Comparison of ENCODE assay signal across 12 mouse cellular contexts in the genomic region with DNA sequence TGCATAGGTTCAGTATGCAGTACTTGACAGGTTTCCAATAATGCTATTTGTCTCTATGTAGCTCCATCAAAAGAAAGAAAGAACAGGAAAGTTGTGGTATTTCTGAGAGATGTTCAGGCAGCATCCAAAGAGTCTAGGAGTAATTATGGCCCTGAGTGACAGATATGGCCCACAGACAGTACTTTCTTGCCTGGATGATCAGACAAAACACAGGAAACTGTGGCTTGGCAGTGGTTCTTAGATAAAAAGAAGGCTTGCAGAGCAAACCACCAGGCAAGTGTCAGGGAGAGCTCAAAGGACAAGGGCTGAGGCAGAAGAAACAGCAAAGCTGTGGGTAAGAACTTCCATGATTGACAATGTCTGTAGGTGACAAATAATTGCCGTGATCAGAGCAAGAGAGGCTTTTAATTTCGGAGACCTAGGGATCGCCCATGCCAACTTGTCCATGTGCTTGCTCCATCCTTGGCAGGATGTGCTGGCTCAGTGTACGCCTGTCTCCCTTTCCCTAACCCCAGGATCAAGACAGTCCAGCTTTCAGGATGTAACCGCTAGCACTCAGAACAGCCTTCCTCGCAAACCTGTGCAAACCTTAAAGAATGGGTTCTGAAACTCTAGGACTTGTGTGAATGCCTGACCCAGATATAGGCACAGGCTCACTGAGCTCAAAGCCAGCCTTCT. TPM values are rescaled to one million over a fixed set of nuclear protein-coding genes. Genes with fewer than 3 reads are reported as not detected.
DNase-seq lines count a peak whose midpoint lies in the region; ATAC-seq lines count a peak whose summit lies in the region.
"Had no signal": no experiment of that assay in that cellular context is flagged by ENCODE, and none has a peak within 500 bp of the region (broad histone marks: within the 10 kb centered on the region; RNA-seq: fewer than 3 reads in every experiment).

No protein-coding gene starts in this region.

- DNase-seq in heart, adult 11 months: peak; percentile 93
- no peak for DNase-seq in heart, postnatal 4 days
- peak; percentile 5 for DNase-seq in thymus, postnatal 0 days (ENCODE audit: low spot score)
- no peak for DNase-seq in thymus, adult 18-20 months
- peak; percentile 39 for DNase-seq in cerebellum, adult 9-10 months
- no peak for DNase-seq in B cell, adult 2 months
- DNase-seq: kidney, adult 8-10 months; right cerebral cortex, postnatal 4 days; thymus, postnatal 36 days had no signal

- no peak for ATAC-seq in monocyte, adult 5-6 weeks (replicated peaks; ENCODE audit: insufficient number of reproducible peaks, low FRiP score, low TSS enrichment, poor library complexity, severe bottlenecking)
- no peak for ATAC-seq in frontal cortex, adult (ENCODE audit: low TSS enrichment)
- ATAC-seq: liver, embryonic 12.5 days had no signal

RNA-seq across cellular contexts. Expression of a gene that starts 35.1 kb away (rescaled TPM):
- 100 to 1,000 TPM; 180 to 186 TPM for total RNA-seq in heart, postnatal 4 days (2021)
- polyA plus RNA-seq in thymus, postnatal 0 days (2015; fragmentation: Nextera tagmentation; extraction: Ambion mirVana): 1.2 and 3.2 TPM in 2 replicates
- total RNA-seq in monocyte, adult 5-6 weeks (2017): not detected in 3 replicates

Comparison
In these comparisons a context has a peak if more than half of its experiments do, and no peak if none do; other contexts are left out.
1. DNase-seq: peak in heart, adult 11 months (single experiment), thymus, postnatal 0 days (single experiment) and cerebellum, adult 9-10 months (single experiment); none in heart, postnatal 4 days (single experiment), thymus, adult 18-20 months (0 of 2) and B cell, adult 2 months (0 of 2).
2. RNA of a gene that starts 35.1 kb away (total RNA-seq): 180 to 186 TPM in heart, postnatal 4 days; not detected in monocyte, adult 5-6 weeks; every median in the first group is over 100 times any median in the second.